Mouse (Mus musculus) thymus, adult 2 months (tissue): ENCODE data around the gene Pip4k2a.

Source experiments
- CTCF ChIP-seq: fragments of 200-500 bp; IDR thresholded peaks from 2 replicates; pipeline ENCODE4 v1.5.1; 2012; ENCODE audit warnings: mild to moderate bottlenecking, control low read depth, low read length, moderate library complexity, borderline replicate concordance; ENCODE audit not compliant: control insufficient read depth, poor library complexity, insufficient read depth; ENCODE audit errors: extremely low read depth
- POLR2A ChIP-seq: fragments of 200-500 bp; IDR thresholded peaks from 2 replicates; pipeline ENCODE4 v1.6.1; 2012; ENCODE audit warnings: mild to moderate bottlenecking, low read length, control low read depth, moderate library complexity; ENCODE audit not compliant: control insufficient read depth, poor library complexity, insufficient read depth; ENCODE audit errors: extremely low read depth

DNA sequence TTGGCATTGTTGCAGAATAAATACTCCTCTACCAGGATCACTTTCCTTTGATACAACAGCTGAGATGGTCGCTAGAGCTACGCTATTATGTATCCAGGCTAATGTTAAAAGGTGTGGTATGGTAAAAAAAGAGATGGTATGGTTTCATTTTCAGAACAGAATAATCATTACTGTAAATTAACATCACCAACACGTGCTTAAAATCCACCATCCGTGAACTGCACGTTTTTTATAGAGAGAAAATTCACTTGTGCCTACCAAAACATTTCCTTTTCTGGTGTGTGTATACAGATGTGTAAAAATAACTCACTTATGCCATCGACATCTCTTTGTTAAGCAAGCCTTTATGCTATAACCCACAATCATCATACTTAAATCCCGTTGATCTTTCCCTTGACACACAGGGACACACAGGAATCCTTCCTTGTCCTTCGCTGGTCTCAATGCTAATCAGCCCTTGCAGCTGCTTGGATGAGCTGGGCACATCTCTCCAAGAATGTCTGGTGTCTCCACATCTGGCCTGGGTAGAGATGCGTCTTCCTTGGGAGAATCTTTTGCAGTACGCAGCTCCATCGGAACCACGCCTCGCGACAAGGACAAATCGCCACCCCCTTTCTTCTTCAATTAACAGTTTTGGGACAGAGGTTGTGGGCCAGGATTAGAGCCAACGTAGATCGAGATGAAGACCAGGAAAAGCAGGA is 198.5 kb downstream of the Pip4k2a start:
- TF ChIP-seq CTCF (no peak), POLR2A (no peak)
